Mouse (Mus musculus): ENCODE results near the gene Tmem150b.
A peak's percentile ranks its signal among the peaks of the same experiment; 100 is the strongest.

Gene Tmem150b

DNA sequence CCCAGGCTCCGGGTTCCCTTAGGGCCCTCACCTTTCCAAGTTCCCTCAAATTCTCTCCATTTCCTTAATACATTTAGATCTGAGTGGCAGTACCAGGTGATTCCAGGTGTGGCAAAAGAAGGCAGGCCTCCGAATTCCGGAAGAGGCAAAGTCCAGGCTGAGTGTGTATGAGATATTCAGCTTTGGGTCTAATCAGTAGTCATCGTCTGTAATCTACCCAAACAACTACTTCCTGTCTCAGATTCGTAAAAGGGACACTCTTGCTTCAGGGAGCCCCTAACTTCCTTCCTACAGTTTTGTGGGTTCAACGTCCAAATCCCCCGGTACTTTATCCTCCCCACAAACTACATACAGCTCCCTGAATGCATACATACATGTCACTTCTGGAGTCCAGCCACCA, at the start of gene Tmem150b:
Gene Tmem150b, minus strand, starts transcription at position 81 of the 400 bp plus-strand sequence.
- no peak for DNase-seq (ENCODE audit: low spot score in 2 of 2)

DNA sequence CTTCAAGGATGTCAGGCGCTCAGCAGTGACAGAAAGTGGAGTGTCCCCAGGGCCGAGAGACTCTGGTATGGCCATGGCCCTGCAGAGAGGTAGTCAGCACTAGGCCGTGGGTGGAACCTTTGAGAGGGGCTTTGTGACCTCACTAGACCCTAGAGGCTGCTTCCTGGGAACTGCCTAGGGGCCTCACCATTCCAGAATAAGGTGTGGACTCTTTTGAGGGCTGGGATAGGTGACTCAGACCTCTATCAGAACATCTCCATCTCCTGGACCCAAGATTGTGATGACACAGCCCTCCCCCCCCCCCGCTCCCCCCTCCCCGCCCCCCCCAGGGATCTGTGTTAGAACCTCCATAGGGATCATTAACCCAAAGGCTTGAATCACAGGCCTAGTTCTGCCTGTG, 46.2 kb upstream of the Tmem150b start, which contains the start of gene Fam71e2:
Gene Fam71e2, minus strand, starts transcription at position 101 of the 400 bp plus-strand sequence.
- no peak for DNase-seq (ENCODE audit: low spot score in 2 of 2)

DNA sequence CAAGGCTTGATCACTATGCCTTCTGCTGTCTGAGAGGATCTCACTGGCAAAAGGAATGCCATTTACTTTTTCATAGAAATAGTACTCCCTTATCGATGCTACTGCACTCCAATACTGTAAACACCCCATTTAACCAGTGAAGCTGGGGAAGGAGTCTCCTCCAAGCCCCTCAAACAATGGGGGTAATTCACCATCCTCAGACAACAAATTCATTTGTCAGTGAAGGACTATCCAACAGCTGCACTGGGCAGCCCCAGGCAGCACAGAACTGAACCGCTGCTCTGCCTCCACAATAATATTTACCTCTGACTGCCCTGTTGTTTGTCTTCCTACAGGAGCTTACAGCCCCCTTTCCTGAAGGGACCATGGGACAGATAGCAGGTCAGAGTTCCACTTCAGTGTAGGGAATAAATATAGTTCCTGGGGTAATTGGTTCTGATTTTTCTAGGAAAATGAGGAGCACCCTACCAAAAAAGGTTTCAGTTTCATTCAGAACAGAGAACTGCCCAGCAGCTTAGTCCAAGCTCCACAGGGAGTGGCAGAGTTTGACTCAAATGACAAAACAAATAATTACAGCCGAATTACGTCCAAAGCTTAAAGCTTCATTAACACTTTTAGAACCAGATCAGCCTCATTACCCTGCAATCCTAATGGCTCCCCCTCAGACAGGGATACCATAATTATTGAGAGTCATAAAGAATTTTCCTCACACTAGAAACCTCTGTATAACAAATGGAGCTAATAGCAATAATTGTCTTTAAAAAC, 40.1 kb upstream of the Tmem150b start:
- no peak for DNase-seq (ENCODE audit: low spot score in 2 of 2)

DNA sequence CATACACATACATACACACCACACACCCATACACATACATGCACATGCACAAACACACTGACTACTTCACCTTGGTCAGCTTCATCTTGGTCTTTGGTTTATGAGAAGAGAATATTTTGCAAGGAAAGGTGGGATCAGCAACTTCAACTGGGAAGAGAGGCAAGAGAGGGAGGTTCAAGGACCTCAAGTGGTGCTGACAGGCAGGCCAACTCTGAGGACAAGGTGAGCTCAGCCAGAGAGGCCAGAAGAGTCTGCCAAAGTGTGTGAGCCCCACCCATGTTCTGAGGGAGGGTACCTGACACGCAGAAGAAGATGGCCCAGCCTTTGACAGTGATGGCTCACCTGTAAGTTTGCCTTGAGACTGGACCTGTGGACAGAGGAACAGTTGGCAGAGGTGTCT, 34.6 kb upstream of the Tmem150b start:
- DNase-seq (ENCODE audit: low spot score in 2 of 2), result no peak

DNA sequence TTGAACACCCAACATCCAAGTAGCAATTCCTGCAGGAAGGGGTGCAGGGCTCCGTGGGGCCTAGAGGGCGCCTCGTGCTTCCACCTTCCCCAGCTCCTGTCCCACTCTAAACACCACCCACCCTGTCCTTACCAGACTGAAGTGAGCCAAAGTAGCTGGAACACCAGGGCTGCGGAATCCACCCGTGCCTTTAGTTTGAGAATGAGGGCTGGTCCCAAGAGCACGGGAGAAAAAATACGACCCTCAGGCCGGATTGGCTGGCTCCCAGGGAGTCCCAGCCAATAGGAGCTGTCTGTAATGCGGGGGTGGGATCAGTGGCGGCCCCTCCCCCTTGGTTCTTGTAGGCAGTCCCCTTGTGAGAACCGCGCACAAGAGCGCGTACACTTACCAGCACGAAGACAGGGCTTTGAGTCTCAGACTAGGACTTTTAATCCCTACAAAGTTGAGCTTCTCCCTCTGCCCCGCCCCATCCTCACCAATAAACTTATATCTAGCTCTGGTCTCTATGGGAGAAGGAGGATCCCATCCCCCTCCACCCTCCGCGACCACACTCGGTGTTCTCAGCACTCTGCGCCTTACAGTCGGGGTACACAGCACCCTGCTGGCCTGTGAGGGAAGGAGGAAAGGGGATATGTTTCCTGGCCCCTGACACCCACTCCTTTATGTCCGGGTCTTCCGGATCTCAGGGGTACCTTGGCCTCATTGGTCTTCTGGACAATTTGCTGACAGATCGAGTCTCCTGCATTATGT, 27.9 kb upstream of the Tmem150b start, which contains the start of gene Cox6b2:
Gene Cox6b2, minus strand, starts transcription at position 274 of the 750 bp plus-strand sequence.
- peak; percentile 68 to 79 for DNase-seq (ENCODE audit: low spot score in 2 of 2)

DNA sequence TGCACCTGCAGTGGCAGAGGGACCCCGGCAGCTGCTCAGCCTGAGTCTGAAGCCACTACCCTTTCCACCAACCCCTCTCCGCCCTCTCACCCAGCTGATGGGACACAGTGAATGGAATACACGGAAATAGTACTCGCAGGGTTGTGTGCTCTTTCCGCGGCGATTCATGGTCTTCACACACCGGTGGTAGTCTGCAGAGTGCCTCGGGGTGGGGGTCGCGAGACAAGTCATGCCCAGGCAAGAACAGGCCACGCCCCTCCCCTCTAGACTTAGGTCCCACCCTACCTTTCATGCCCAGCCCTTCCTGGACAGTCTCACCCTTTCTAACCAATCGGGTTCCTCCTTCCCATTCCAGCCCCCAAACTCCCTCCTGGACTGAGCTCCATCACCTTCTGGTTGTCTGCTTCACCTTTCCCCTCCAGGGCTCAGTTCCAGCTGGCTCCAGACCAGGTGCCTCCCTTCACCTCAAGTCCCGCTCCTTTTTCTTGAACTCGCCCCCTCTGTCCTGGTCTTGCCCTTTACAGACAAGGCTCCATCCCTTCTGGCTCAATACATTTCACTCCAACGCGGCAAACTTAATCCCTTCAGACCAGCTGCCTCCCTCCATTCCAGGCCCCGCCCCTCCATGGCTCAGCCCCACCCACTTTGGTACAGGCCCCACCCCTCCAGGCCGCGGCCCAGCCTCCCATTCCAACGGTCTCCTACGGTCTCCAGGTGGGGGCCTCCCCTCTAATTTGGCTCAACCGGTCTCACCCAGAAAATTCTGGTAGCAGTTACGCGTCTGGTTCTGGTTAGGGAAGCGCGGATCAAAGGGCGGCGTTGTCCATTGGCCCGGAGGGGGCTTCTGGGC, 27.1 kb upstream of the Tmem150b start:
- DNase-seq (ENCODE audit: low spot score in 2 of 2), result peak in 1 of 2 experiments; percentile 45

DNA sequence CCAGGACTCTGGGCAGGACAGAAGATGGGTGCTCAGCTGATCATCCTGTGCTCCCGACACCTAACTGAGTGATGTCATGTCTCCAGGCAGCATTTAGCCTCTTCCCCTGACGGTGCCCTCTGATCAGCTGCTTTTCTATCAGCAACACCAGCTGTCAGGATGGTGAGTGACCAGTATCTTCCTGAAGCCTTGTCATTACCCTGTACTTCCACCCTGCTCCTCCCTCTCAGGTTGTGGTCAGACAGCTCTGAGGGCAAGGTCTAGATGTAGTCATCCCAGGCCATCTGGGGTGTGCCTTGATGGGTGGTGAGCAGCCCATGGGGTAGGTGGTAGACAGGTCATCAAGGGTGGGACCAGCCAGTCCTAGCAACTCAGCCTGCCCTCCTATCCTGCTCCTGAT, 24.1 kb upstream of the Tmem150b start:
- no peak for DNase-seq (ENCODE audit: low spot score in 2 of 2)

DNA sequence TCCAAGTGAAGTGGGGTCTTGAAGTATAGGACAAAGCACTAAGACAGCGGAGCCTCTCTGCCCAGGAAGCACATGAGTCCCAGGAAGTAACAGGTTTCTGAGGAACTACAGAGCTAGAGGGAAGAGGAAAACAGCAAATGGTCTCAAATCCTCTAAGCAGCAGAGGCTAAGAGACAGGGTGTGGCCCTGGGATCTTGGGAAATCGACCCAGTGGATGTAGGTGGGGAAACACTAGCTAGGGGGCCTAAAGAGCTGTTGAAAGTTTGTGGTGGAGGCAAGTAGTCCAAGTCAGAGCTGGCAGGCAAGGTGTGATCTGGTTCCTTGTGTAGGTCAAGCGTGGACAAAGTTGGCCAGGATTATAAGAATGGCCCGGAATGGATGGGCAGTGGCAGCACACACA, 23.3 kb upstream of the Tmem150b start:
- no peak for DNase-seq (ENCODE audit: low spot score in 2 of 2)

DNA sequence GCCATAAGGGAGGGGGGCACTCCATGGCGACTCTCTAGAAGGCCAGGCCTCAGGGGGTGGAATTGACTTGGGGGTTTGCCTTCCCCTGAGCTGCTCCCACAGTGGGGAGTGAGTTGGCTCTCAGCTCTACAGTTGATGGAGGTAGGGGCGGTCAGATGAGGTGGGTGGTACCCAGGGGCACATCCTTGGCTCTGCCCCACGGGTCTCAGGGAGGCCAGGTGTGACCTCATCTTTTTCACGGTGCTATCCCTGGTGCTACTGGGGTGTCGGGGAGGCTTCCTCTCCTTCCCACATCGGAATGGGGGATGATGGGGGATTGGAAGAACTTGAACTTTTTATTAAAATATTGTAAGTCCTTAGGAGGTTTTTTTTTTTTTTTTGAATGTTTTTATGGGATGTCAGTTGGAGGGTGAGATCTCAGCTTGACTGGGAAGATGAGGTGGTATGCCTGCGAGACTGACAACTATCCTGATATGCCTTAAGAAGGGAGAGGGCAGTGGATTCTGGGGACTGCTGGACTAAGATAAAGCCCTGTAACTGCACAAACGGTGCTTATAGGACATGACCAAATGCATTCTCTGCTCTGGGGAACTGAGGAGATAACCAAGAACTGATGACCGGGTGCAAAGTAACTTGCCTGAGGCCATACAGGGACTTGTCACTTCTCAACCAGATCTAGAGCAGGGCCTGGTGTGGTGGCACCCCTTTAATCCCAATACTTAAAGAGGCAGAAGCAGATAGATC, 22.3 kb upstream of the Tmem150b start:
- no peak for DNase-seq (ENCODE audit: low spot score in 2 of 2)

DNA sequence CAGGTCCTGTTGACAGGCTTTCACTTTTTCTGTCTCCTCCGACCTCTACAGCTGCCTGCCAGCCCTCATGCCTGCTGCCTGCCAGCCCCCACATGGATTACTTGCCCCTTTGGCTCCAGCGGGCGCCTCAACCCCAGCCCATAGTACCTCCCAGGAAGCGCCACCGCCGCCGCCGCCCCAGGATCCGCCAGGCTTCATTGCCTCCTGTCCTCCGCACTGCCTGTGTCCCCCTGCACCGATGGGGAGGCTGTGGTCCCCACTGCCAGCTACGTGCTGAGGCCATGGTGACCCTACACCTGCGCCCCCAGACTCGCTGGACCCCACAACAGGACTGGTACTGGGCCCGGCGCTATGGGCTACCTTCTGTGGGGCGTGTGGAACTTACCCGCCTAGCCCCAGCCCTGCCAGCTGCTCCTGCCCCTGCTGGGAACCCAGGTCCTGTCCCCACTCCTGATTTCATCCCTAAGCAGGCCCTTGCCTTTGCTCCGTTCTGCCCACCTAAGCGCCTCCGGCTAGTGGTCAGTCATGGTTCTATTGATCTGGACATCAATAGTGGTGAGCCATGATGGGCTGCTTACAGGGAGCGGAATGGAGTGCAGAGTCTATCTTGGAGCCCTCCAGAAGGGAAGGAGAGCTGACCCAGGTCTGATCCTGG, 21.4 kb upstream of the Tmem150b start:
- DNase-seq (ENCODE audit: low spot score in 2 of 2), result no peak

DNA sequence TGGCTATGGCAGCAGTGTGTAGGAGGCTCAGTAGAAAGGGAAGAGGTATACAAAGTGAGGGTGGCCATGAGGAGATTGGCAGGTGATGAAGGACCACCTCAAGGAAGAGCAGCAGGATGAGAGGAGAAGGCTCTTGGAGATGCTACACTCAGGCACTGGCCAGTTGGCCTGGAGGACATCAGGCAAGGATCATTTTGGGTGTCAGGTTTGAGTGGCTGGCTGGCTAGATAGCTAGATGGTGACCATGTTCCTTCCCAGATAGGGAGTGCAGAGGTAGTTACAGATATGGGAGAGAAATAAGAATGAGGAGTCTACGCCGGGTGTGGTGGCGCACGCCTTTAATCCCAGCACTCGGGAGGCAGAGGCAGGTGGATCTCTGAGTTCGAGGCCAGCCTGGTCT, 19.8 kb upstream of the Tmem150b start:
- no peak for DNase-seq (ENCODE audit: low spot score in 2 of 2)

DNA sequence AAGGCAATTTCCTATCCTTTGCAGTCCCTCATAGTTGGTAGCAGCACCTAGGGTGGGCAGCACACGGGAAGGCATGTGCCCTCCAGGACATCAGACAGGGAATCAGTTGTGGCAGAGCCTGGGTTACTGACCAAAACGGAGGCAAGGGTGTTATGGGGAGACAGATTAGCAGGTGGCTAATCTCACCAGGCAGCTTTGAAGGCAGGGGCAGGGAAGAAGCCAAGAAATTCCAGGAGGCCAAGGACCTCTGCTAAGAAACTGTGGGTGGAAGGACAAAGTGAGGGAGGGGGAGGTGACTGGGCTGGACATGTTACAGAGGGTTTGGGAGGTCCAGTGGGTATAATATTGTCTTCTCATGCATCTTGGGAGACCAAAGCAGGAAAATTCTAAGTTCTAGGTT, 18.3 kb upstream of the Tmem150b start:
- DNase-seq (ENCODE audit: low spot score in 2 of 2), result no peak

DNA sequence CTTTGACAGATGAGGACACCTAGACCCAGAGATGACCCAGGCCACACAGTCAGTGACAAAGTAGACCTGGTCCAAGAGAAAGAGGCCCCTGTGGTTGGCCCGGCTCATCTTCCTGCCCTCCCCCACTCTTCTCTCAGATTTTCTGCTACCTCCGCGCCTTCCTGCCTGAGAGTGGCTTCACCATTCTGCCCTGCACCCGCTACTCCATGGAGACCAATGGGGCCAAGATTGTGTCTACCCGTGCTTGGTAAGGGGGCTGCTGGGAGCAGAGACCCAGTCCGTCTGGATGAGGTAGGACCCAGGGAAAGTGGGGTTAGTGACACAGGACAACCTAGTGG, 17.4 kb upstream of the Tmem150b start:
- no peak for DNase-seq (ENCODE audit: low spot score in 2 of 2)

DNA sequence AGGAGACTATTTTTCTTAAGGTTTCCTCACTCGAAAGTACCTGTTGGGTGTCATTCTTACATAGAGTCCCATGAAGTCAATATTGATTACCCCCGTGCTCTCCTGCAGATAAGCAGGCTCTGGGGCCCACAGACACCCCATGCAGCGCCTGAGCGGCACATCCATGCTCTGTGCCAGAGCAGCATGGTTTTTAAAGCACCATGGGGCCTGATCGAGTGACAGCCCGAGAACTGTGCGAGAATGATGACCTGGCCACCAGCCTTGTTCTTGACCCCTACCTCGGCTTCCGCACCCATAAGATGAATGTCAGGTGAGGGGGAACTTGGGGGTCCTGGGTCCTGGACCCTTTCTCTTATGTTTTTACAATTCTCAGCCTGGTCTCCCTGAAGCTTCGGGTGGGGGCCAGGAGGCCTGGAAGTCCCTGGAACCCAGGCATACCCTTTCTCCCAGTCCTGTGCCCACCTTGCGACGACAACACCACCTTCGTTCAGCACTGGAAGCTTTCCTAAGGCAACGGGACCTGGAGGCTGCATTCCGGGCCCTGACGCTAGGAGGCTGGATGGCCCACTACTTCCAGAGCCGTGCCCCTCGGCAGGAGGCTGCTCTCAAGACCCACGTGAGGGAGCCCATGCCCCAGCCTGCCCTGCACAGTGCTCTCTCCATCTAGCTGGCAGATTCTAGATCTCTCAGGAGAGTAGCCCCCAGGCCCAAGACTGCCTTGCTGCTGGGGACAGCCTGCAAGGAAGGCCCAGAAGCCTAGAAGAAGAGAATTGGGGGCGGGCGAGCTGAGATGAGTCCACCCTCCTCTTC, 16.8 kb upstream of the Tmem150b start:
- DNase-seq (ENCODE audit: low spot score in 2 of 2), result no peak

DNA sequence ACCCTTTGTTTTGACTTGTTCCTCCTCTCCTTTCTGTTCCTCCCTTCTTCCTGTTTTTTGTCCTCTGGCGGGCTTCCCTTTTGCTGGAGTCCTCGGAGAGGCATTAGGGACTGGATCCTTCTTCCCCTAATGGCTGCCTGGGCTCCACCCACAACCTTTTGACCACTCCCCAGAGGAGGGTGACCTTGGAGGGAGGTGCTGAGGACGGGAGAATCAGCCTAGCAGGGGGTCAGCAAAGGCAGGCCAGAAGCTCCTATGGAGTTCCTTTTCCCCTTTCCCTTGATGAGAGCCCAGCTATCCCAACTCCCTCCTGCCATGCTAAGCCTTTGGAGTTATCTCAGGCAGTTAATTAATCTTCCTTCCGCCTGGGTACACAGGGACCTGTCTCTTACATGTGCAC, 16.1 kb upstream of the Tmem150b start:
- peak in 1 of 2 experiments; percentile 38 for DNase-seq (ENCODE audit: low spot score in 2 of 2)

DNA sequence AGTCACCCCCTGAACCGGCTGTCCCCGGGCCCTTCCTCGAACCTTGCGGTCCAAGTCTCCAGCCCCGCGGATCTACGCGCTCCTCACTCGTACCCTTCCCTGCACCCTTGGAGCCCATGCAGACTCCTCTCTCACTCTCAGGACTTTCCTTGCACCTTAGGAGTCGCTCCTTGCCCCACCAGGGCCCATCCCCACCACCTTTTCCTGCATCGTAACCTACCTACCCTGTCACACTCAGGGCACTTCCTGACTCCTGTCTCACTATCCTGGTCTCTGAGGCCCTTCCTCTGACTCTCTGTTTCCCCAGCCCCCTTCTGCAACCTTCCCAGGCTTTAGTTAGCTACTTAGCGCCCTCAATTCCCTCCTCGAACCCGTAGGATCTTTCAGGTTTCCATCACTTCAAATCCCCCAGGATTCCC, 15.3 kb upstream of the Tmem150b start:
- DNase-seq (ENCODE audit: low spot score in 2 of 2), result peak in 1 of 2 experiments; percentile 13

DNA sequence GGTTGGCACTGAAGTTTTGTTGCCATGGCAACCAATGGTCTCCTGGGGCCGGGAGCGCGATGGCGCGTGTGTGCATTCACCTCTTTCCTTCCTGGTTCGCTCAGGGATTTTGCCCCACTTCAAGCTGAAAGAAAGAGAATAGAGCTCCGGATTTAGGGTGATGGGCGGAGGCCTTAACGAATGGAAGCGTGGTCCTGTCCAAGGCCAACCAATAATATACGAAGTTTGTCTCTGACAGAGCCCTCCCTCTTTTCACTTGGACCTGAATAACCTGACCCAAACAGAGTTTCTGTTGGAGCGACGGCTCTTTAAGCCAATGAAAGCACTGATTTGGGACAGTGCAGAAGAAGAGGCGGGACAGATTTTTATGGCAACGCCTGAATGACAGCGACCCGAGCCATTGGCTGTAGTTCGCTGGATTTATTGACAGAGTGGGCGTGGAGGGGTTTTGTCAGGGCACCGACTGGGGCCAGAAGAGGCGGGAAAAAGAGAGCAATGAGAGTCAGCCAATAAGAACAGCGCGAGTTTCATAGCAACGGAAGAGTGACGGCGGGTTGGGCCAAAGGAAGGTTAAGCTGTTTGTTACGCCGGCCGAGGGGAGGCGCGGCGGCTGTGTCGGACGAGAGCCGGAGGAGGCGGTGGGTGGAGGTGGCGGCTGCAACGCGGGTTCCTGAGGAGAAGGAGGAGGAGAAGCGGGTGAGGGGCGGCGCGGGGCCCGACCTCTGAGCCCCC, 14.7 kb upstream of the Tmem150b start, which contains the start of gene Kmt5c:
Gene Kmt5c, plus strand, starts transcription at position 572 of the 732 bp plus-strand sequence.
- DNase-seq (ENCODE audit: low spot score in 2 of 2), result peak; percentile 91 to 97

DNA sequence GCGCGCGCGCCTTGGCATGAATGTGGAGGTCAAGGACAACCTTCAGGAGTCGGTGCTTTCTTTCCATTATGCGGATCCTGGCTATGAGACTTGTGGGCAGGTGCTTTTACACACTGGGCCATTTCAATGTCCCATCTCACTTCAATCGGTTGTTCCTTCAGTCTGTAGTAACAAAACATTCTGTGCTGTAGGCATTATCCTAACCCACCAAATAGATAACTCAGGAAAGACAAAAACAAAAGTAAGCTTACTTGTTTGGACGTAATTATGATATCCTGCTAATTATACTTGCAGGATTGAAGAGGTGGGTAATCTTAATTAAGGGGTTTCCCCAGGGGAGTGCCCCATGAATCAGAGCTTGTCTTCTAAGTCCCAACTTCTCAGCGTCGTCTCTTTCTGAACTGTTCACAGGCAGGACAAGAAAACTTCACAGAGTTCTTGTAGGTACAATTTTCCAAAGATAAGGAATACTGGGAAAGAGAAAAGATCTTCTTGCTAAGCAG, 14.0 kb upstream of the Tmem150b start:
- no peak for DNase-seq (ENCODE audit: low spot score in 2 of 2)

DNA sequence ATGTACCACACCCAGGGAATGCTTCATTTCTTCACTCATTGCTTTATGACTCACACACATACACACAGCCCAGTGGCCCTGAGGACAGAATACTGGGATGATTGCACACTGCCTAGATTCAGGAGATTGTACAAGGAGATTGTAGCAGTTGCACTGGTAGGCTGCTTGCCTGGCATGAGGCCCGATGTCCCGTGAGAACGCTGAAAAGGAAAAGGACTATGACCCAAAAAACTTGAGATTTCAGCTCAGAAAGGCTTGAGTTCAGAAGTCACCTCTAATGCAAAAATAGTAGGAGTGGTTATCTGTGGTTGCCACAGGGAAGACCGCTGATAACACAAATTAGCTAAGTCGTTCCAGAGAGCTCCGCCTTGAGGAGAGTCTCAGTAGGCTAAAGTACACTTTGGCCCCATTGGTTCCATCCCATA, 7.9 kb upstream of the Tmem150b start:
- DNase-seq (ENCODE audit: low spot score in 2 of 2), result no peak
